Mouse (Mus musculus) CH12.LX (cell line): ENCODE data around the gene Setd5. TPM values are rescaled to one million over a fixed set of nuclear protein-coding genes. Genes with fewer than 3 reads are reported as not detected.

ENCODE experiments used
- DNase-seq: peaks from one replicate; pipeline ENCODE4 v3.0.0-alpha.2; 2013; ENCODE audit errors: extremely low read depth
- H3K27ac ChIP-seq: 2 replicates; pipeline ENCODE4 v1.5.1; 2012; ENCODE audit warnings: low read depth, mild to moderate bottlenecking, control low read depth, moderate library complexity; ENCODE audit not compliant: insufficient read depth
- H3K27me3 ChIP-seq: replicated peaks from 2 replicates; pipeline ENCODE3; 2012; ENCODE audit warnings: inconsistent platforms
- H3K36me3 ChIP-seq, 2 experiments: replicated peaks in 1 of 2; 2 replicates each; pipeline versions ENCODE3 to v1.6.1; 2012; ENCODE audit warnings: inconsistent platforms in 1 of 2, low read length in 1 of 2, mild to moderate bottlenecking in 1 of 2, mixed read lengths in 1 of 2, moderate library complexity in 1 of 2; ENCODE audit not compliant: control insufficient read depth in 1 of 2, insufficient read depth in 1 of 2
- H3K4me1 ChIP-seq, 2 experiments: 2 replicates each; pipeline ENCODE4 v1.6.1; 2012; ENCODE audit warnings: inconsistent platforms in 1 of 2, moderate library complexity in 1 of 2; ENCODE audit not compliant: insufficient read depth in 2 of 2, control insufficient read depth in 1 of 2
- H3K4me2 ChIP-seq: 2 replicates; pipeline ENCODE4 v1.6.1; 2012; ENCODE audit warnings: low read depth, mild to moderate bottlenecking, control low read depth; ENCODE audit not compliant: poor library complexity, insufficient read depth, severe bottlenecking
- H3K4me3 ChIP-seq, 3 experiments: fragments of 150-350 bp in 1 of 3; sonication (generic) in 1 of 3; replicated peaks in 1 of 3; 2 replicates each; pipeline versions ENCODE3 to v1.5.1; 2011 to 2012; ENCODE audit warnings: low read depth in 2 of 3, low read length in 2 of 3, mild to moderate bottlenecking in 2 of 3, moderate library complexity in 2 of 3, control low read depth in 1 of 3, improper control_type of control experiment in 1 of 3, inconsistent platforms in 1 of 3, mixed read lengths in 1 of 3; ENCODE audit not compliant: poor library complexity in 1 of 3
- H3K79me2 ChIP-seq: replicated peaks from 2 replicates; pipeline ENCODE4 v1.6.1; 2012; ENCODE audit warnings: mild to moderate bottlenecking, moderate library complexity; ENCODE audit not compliant: control insufficient read depth, poor library complexity, insufficient read depth, severe bottlenecking; ENCODE audit errors: extremely low read depth
- H3K9ac ChIP-seq: 2 replicates; pipeline ENCODE4 v1.6.1; 2012; ENCODE audit warnings: low read depth, mild to moderate bottlenecking, control low read depth, moderate library complexity; ENCODE audit not compliant: insufficient read depth
- H3K9me3 ChIP-seq: replicated peaks from 2 replicates; pipeline ENCODE3; 2012; ENCODE audit warnings: low read length, inconsistent platforms, mixed read lengths
- BHLHE40 ChIP-seq: IDR thresholded peaks from 2 replicates; pipeline ENCODE4 v1.6.1; 2011; ENCODE audit warnings: mild to moderate bottlenecking, low read depth, low read length, improper control_type of control experiment
- CHD1 ChIP-seq: IDR thresholded peaks from 2 replicates; pipeline ENCODE4 v1.6.1; 2012; ENCODE audit warnings: low read depth, low read length, improper control_type of control experiment, inconsistent platforms
- CTCF ChIP-seq, 2 experiments: IDR thresholded peaks in 1 of 2; conservative IDR thresholded peaks in 1 of 2; 2 replicates each; pipeline ENCODE4 v1.5.1; 2011 to 2012; ENCODE audit warnings: low read depth in 2 of 2, low read length in 2 of 2, improper control_type of control experiment in 1 of 2, inconsistent platforms in 1 of 2, mild to moderate bottlenecking in 1 of 2, moderate library complexity in 1 of 2
- E2F4 ChIP-seq: IDR thresholded peaks from 2 replicates; pipeline ENCODE4 v1.6.1; 2011; ENCODE audit warnings: low read depth, low read length, improper control_type of control experiment; ENCODE audit not compliant: insufficient replicate concordance
- EP300 ChIP-seq: IDR thresholded peaks from 2 replicates; pipeline ENCODE4 v1.6.1; 2011; ENCODE audit warnings: low read length, improper control_type of control experiment
- GABPA ChIP-seq: IDR thresholded peaks from 2 replicates; pipeline ENCODE4 v1.6.1; 2012; ENCODE audit warnings: low read depth, low read length, improper control_type of control experiment, inconsistent platforms; ENCODE audit not compliant: insufficient replicate concordance
- HCFC1 ChIP-seq: IDR thresholded peaks from 2 replicates; pipeline ENCODE4 v1.6.1; 2012; ENCODE audit warnings: low read depth, mild to moderate bottlenecking, inconsistent platforms, low read length, improper control_type of control experiment
- IRF4 ChIP-seq: IDR thresholded peaks from 2 replicates; pipeline ENCODE4 v1.6.1; 2014; ENCODE audit warnings: low read depth, mild to moderate bottlenecking, inconsistent platforms, low read length, improper control_type of control experiment
- JUN ChIP-seq: IDR thresholded peaks from 2 replicates; pipeline ENCODE4 v1.6.1; 2011; ENCODE audit warnings: low read depth, mild to moderate bottlenecking, low read length, improper control_type of control experiment, moderate library complexity; ENCODE audit not compliant: insufficient read depth
- JUND ChIP-seq: conservative IDR thresholded peaks from 2 replicates; pipeline ENCODE4 v1.6.1; 2011; ENCODE audit warnings: low read depth, low read length, improper control_type of control experiment
- MEF2A ChIP-seq: IDR thresholded peaks from 2 replicates; pipeline ENCODE4 v1.6.1; 2014; ENCODE audit warnings: low read depth, mild to moderate bottlenecking, inconsistent platforms, low read length, improper control_type of control experiment, borderline replicate concordance
- MYC ChIP-seq: IDR thresholded peaks from 2 replicates; pipeline ENCODE4 v1.6.1; 2011; ENCODE audit warnings: low read depth, mild to moderate bottlenecking, improper control_type of control experiment, low read length
- NRF1 ChIP-seq: IDR thresholded peaks from 2 replicates; pipeline ENCODE4 v1.6.1; 2014; ENCODE audit warnings: low read depth, mild to moderate bottlenecking, inconsistent platforms, low read length, improper control_type of control experiment, moderate library complexity
- PAX5 ChIP-seq: IDR thresholded peaks from 2 replicates; pipeline ENCODE4 v1.6.1; 2012; ENCODE audit warnings: low read length, inconsistent platforms, mixed read lengths
- POLR2AphosphoS2 ChIP-seq: IDR thresholded peaks from 2 replicates; pipeline ENCODE4 v1.6.1; 2011; ENCODE audit warnings: low read depth, low read length, improper control_type of control experiment
- RAD21 ChIP-seq: IDR thresholded peaks from 2 replicates; pipeline ENCODE4 v1.6.1; 2011; ENCODE audit warnings: low read depth, mild to moderate bottlenecking, low read length, improper control_type of control experiment, moderate library complexity
- SIN3A ChIP-seq: IDR thresholded peaks from 2 replicates; pipeline ENCODE4 v1.6.1; 2012; ENCODE audit warnings: low read length, improper control_type of control experiment, inconsistent platforms
- SMC3 ChIP-seq: IDR thresholded peaks from 2 replicates; pipeline ENCODE4 v1.6.1; 2011; ENCODE audit warnings: low read depth, low read length, improper control_type of control experiment
- TBP ChIP-seq: conservative IDR thresholded peaks from 2 replicates; pipeline ENCODE4 v1.6.1; 2011; ENCODE audit warnings: low read depth, low read length, improper control_type of control experiment
- USF1 ChIP-seq: IDR thresholded peaks from 2 replicates; pipeline ENCODE4 v1.6.1; 2014; ENCODE audit warnings: low read depth, mild to moderate bottlenecking, inconsistent platforms, low read length, improper control_type of control experiment
- USF2 ChIP-seq: conservative IDR thresholded peaks from 2 replicates; pipeline ENCODE4 v1.6.1; 2011; ENCODE audit warnings: low read depth, low read length, improper control_type of control experiment
- ZC3H11A ChIP-seq: IDR thresholded peaks from 2 replicates; pipeline ENCODE4 v1.6.1; 2012; ENCODE audit warnings: low read depth, mild to moderate bottlenecking, inconsistent platforms, low read length, improper control_type of control experiment
- ZMIZ1 ChIP-seq: IDR thresholded peaks from 2 replicates; pipeline ENCODE4 v1.6.1; 2012; ENCODE audit warnings: low read depth, mild to moderate bottlenecking, inconsistent platforms, low read length, improper control_type of control experiment
- dilution Hi-C: fragments of 300-500 bp; cut with MboI; formaldehyde crosslinking; loops from 2 replicates; pipeline ENCODE4 v1.14.3; 2020; ENCODE audit warnings: low sequenced_read_pairs; ENCODE audit not compliant: extremely low pct_unique_long_range_greater_than_20kb, extremely low pct_ligation_motif_present
- in situ Hi-C: fragments of 300-500 bp; cut with MboI; formaldehyde crosslinking; loops from 3 replicates; pipeline ENCODE4 v1.14.3; 2019; ENCODE audit warnings: low sequenced_read_pairs, low pct_ligation_motif_present, low pct_unique_long_range_greater_than_20kb, mixed read lengths
- polyA plus RNA-seq: library from polyadenylated mRNA; unstranded; fragments of >175 nt; gene quantifications from 2 replicates; pipeline ENCODE4 v1.2.1, GENCODE M21; 2012; ENCODE audit warnings: low read depth; ENCODE audit not compliant: insufficient read length
- total RNA-seq, 2 experiments: library from RNA; depleted of rRNA; stranded (reverse); fragments of 300-350 nt in 1 of 2; fragments of >200 nt in 1 of 2; gene quantifications; 2 replicates each; pipeline ENCODE4 v1.2.3; 2012 to 2014

Setd5 gene
- total and polyA plus RNA-seq, 3 experiments = 56.8 to 80.4 (median 67.4) TPM

DNA sequence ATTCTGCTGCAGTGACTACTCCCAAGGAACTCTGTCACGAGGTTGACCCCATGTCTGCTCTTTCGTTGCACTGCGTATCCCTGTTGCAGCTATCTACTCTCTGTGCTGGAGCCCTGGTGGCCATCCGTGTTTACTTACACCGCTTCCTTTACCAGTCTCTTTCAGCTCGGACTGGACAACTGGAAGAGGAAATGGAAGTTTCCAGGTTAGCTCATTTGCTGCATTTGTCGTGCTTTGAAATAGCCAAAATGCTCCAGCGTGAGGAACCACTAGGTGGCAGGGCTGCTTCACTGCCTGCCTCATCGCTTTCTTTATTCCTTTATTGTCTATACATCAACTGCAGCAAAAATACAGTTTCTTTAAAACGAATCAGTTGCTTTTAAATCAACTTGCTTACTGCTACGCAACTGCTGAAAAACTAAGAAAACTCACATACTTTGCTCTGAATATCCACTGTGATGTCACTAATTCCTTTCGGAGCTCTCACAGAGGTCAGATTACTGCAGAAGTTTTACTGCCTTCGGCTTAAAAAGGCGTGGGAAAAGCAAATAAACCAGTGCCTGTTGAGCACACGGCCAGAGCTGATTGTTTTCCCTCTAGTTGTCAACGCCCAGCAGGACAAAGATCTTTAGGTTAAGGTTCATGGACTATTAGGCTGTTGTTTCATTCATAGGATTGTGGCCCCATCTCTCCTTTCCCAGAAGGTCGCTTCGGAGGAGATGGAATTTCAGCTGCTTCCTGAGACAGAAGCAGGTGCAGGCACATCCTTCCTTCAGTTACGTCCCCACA is 39.0 kb upstream of the Setd5 start:
- peaks cover 3 to 13% of the 10 kb centered on the region in 2 experiments; a peak in 2 of 4 replicates for H3K4me1 ChIP-seq
- H3K27me3 ChIP-seq = no peaks in the 10 kb centered on the region
- DNase-seq = peak; percentile 64
- in situ Hi-C loops (no loop called here), dilution Hi-C loops (no loop called here)
- no peak overlapping the region for H3K27ac ChIP-seq
- no peaks in the 10 kb centered on the region for H3K9me3 ChIP-seq
- TF ChIP-seq SMC3 (peak; percentile 89), JUND (0 out of 2 replicates have a peak, but pooled peaks have one; percentile 54), MEF2A (peak; percentile 64; the same call in 1 of the 2 replicates), JUN (peak; percentile 46; the same call in 1 of the 2 replicates), SIN3A (peak; percentile 46; the same call in 1 of the 2 replicates), ZC3H11A (peak; percentile 49; the same call in 1 of the 2 replicates), ZMIZ1 (no peak), PAX5 (no peak), MYC (peak; percentile 77; the same call in 1 of the 2 replicates), CTCF (conservative IDR thresholded peaks at IDR 0.05 in 1 of 2, IDR thresholded peaks at IDR 0.05 in 1 of 2; ENCODE audit: low read depth in 2 of 2, low read length in 2 of 2) (peak; percentile 76 to 95), BHLHE40 (no peak), RAD21 (peak; percentile 98), EP300 (peak; percentile 33; the same call in 1 of the 2 replicates), IRF4 (peak; percentile 80)
- TF ChIP-seq, all 38 proteins: peak for 11
- H3K36me3 ChIP-seq = no peaks in the 10 kb centered on the region
- H3K79me2 ChIP-seq = no peaks in the 10 kb centered on the region
- H3K4me3 ChIP-seq = peak overlapping the region in 1 of 3 experiments; percentile 19
- peak overlapping the region; percentile 37; the same call in 1 of the 2 replicates for H3K4me2 ChIP-seq
- 0 out of 2 replicates have a peak overlapping the region, but pooled peaks have one; percentile 13 for H3K9ac ChIP-seq

GRCm38 (mm10) chr6:113038735-113039058 is 38.5 kb upstream of the Setd5 start:
- DNase-seq = no peak
- Histone ChIP-seq H3K4me1 (peaks cover 3 to 13% of the 10 kb centered on the region in 2 experiments; a peak in 2 of 4 replicates), H3K36me3 (no peaks in the 10 kb centered on the region), H3K9me3 (no peaks in the 10 kb centered on the region), H3K9ac (no peak overlapping the region), H3K27ac (no peak overlapping the region), H3K4me2 (no peak overlapping the region), H3K4me3 (no peak overlapping the region), H3K79me2 (no peaks in the 10 kb centered on the region), H3K27me3 (no peaks in the 10 kb centered on the region)
- dilution Hi-C loops (no loop called here), in situ Hi-C loops (no loop called here)
- TF ChIP-seq USF2 (no peak), HCFC1 (no peak), TBP (no peak), E2F4 (no peak), GABPA (no peak), NRF1 (no peak), CHD1 (no peak), USF1 (no peak), POLR2AphosphoS2 (no peak), EP300 (no peak)
- TF ChIP-seq, all 38 proteins: peak for 0
